Mouse (Mus musculus) embryonic facial prominence, embryonic 12.5 days (tissue): ENCODE data around the gene Gab1. TPM values are rescaled to one million over a fixed set of nuclear protein-coding genes. Genes with fewer than 3 reads are reported as not detected.

Experiments used
- ATAC-seq: fragments of 200-750 bp; cut with Nextera tagmentation; 2 replicates; pipeline ENCODE4 v1.8.0; 2017; ENCODE audit not compliant: insufficient number of reproducible peaks, insufficient read depth, low FRiP score, low TSS enrichment
- H3K27ac ChIP-seq: fragments of 300-500 bp; sonication (generic); 2 replicates; pipeline ENCODE4 v1.5.1; 2016; ENCODE audit warnings: mild to moderate bottlenecking
- H3K27me3 ChIP-seq: fragments of 300-500 bp; sonication (generic); 2 replicates; pipeline ENCODE4 v1.6.1; 2016; ENCODE audit warnings: mild to moderate bottlenecking, moderate library complexity
- H3K36me3 ChIP-seq: fragments of 300-500 bp; sonication (generic); 2 replicates; pipeline ENCODE4 v1.6.1; 2016; ENCODE audit warnings: mild to moderate bottlenecking
- H3K4me1 ChIP-seq: fragments of 300-500 bp; sonication (generic); 2 replicates; pipeline ENCODE4 v1.6.1; 2016
- H3K4me2 ChIP-seq: fragments of 300-500 bp; sonication (generic); replicated peaks from 2 replicates; pipeline ENCODE4 v1.6.1; 2016; ENCODE audit warnings: mild to moderate bottlenecking, moderate library complexity
- H3K4me3 ChIP-seq: fragments of 300-500 bp; sonication (generic); 2 replicates; pipeline ENCODE4 v1.5.1; 2016; ENCODE audit warnings: mild to moderate bottlenecking
- H3K9ac ChIP-seq: fragments of 300-500 bp; sonication (generic); 2 replicates; pipeline ENCODE4 v1.6.1; 2016; ENCODE audit warnings: mild to moderate bottlenecking, moderate library complexity
- H3K9me3 ChIP-seq: fragments of 300-500 bp; sonication (generic); 2 replicates; pipeline ENCODE4 v1.6.1; 2016; ENCODE audit warnings: mild to moderate bottlenecking, moderate library complexity
- WGBS: fragments of 180-500 bp; shearing (Covaris S2); methylation state at CpG from one replicate; pipeline ENCODE4 v1.1.7; 2016; 5-methylcytosine and 5-hydroxymethylcytosine counted together
- polyA plus RNA-seq: library from polyadenylated mRNA; unstranded; fragments of >200 nt; fragmentation: Nextera tagmentation; extraction: Ambion mirVana; gene quantifications from 2 replicates; pipeline ENCODE4 v1.2.1, GENCODE M21; 2016

Gab1 gene
- polyA plus RNA-seq = 24.4 and 26.9 TPM in 2 replicates

DNA sequence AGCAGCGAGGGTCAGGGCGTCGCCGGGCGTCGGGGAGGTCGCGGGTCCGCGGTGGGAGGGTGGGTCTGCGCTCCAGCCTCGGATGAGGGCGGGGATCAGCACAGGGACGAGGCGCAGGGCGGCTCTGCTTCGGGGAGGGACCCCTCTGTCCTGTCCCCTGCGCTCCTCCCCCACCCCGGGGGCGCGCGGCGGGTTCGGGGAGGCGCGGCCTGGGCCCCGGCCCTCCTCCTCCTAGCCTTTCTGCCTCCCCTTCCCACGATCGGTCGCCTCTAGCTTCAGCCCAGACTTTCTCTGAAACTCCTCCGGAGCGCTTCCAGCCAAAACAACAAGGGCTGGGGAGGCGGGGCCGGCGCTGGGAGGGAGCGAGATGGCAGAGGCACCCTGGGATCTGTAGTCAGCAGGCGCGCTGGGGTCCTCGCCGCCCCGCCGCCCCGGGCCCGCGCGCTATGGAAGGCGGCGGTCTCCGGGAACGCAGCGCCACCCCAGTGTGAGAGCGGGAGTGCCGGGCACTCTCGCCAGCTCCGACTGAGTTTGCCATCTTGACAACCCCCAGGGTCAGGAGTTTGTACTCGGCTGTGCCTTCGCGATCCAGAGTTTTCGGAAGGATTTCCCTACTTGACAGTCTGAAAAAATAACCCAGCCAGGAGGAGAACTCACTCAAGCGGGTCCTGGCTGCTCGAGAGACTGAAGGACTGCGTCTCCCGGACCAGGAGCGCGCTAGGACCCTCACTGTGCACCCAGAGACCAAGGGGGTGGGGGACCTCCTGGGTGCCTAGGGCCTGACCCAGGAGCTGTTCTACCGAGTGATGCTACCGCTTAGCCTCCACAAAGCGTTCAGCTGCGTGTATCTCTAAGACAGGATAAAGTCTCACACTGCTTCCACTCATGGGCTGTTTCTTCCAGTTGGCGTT, at the start of gene Gab1:
TSS of gene Gab1 (minus strand) at position 324 of the 911 bp plus-strand sequence.
- Histone ChIP-seq H3K36me3 (no peaks in the 10 kb centered on the region), H3K4me3 (peak within 1 kb of the TSS; percentile 86), H3K27me3 (no peaks in the 10 kb centered on the region), H3K4me2 (peak within 1 kb of the TSS; percentile 69), H3K9me3 (no peaks in the 10 kb centered on the region), H3K27ac (peak within 1 kb of the TSS; percentile 99), H3K4me1 (peaks cover 14% of the 10 kb centered on the region), H3K9ac (peak within 1 kb of the TSS; percentile 82)
- WGBS = 1% methylated on average over 66 of the region's 70 CpGs
- peak; percentile 97 for ATAC-seq

- H3K9me3 ChIP-seq = no peaks in the 10 kb centered on the region
- H3K4me2 ChIP-seq = no peak overlapping the region
- no peaks in the 10 kb centered on the region for H3K36me3 ChIP-seq
- H3K9ac ChIP-seq = no peak overlapping the region
- H3K4me1 ChIP-seq = peaks cover 6% of the 10 kb centered on the region; the same call in 1 of the 2 replicates
- no peak for ATAC-seq
- H3K27ac ChIP-seq = no peak overlapping the region
- H3K4me3 ChIP-seq = no peak overlapping the region
- no peaks in the 10 kb centered on the region for H3K27me3 ChIP-seq
These were observed 48.5 kb upstream of the Gab1 start for GRCm38 (mm10) chr8:80928770-80929169.

- H3K27ac ChIP-seq = no peak overlapping the region
- peaks cover 4% of the 10 kb centered on the region; the same call in 1 of the 2 replicates for H3K4me1 ChIP-seq
- H3K4me2 ChIP-seq = no peak overlapping the region
- H3K9ac ChIP-seq = no peak overlapping the region
- H3K9me3 ChIP-seq = no peaks in the 10 kb centered on the region
- no peak overlapping the region for H3K4me3 ChIP-seq
- no peaks in the 10 kb centered on the region for H3K36me3 ChIP-seq
- ATAC-seq = no peak
- H3K27me3 ChIP-seq = no peaks in the 10 kb centered on the region
- 80% methylated on average over 9 of the region's 9 CpGs for whole genome bisulfite sequencing
These were observed 43.5 kb upstream of the Gab1 start for GRCm38 (mm10) chr8:80923794-80924316.

GRCm38 (mm10) chr8:80922642-80923041, 42.3 kb upstream of the Gab1 start:
- Histone ChIP-seq H3K4me2 (no peak overlapping the region), H3K4me3 (no peak overlapping the region), H3K9ac (no peak overlapping the region), H3K9me3 (no peaks in the 10 kb centered on the region), H3K36me3 (no peaks in the 10 kb centered on the region), H3K27ac (no peak overlapping the region), H3K4me1 (no peaks in the 10 kb centered on the region), H3K27me3 (no peaks in the 10 kb centered on the region)
- peak; percentile 60; the same call in 1 of the 2 replicates for ATAC-seq
- WGBS = 61% methylated on average over 6 of the region's 6 CpGs

DNA sequence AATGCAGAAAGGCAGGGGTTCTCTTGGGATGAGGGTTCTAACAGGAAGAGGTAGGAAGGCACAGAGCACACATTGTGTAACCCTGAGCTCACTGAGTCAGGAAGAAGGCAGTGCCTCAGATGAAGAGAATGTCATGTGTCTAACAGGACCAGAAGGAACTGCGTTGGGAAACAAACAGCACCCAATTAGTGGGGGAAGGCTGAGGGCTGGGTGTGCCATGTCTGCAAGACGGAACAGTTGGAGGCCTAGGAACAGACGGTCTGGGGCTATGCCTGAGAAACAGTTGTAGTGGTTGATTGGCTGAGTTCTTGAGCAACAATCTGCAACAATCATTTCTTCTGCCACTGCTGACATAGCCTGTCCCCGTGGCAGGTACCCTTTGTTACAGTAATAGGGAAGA, 38.8 kb upstream of the Gab1 start:
- H3K27me3 ChIP-seq = no peaks in the 10 kb centered on the region
- no peaks in the 10 kb centered on the region for H3K36me3 ChIP-seq
- no peaks in the 10 kb centered on the region for H3K4me1 ChIP-seq
- no peaks in the 10 kb centered on the region for H3K9me3 ChIP-seq
- no peak for ATAC-seq
- 82% methylated on average over 4 of the region's 4 CpGs for WGBS
- no peak overlapping the region for H3K9ac ChIP-seq
- H3K4me2 ChIP-seq = no peak overlapping the region
- H3K4me3 ChIP-seq = no peak overlapping the region
- no peak overlapping the region for H3K27ac ChIP-seq

GRCm38 (mm10) chr8:80918531-80918930, 38.2 kb upstream of the Gab1 start:
- whole genome bisulfite sequencing = 91% methylated on average over 6 of the region's 6 CpGs
- no peaks in the 10 kb centered on the region for H3K4me1 ChIP-seq
- H3K27me3 ChIP-seq = no peaks in the 10 kb centered on the region
- H3K27ac ChIP-seq = no peak overlapping the region
- H3K9ac ChIP-seq = no peak overlapping the region
- H3K4me2 ChIP-seq = no peak overlapping the region
- H3K36me3 ChIP-seq = no peaks in the 10 kb centered on the region
- no peak for ATAC-seq
- H3K4me3 ChIP-seq = no peak overlapping the region
- H3K9me3 ChIP-seq = no peaks in the 10 kb centered on the region

DNA sequence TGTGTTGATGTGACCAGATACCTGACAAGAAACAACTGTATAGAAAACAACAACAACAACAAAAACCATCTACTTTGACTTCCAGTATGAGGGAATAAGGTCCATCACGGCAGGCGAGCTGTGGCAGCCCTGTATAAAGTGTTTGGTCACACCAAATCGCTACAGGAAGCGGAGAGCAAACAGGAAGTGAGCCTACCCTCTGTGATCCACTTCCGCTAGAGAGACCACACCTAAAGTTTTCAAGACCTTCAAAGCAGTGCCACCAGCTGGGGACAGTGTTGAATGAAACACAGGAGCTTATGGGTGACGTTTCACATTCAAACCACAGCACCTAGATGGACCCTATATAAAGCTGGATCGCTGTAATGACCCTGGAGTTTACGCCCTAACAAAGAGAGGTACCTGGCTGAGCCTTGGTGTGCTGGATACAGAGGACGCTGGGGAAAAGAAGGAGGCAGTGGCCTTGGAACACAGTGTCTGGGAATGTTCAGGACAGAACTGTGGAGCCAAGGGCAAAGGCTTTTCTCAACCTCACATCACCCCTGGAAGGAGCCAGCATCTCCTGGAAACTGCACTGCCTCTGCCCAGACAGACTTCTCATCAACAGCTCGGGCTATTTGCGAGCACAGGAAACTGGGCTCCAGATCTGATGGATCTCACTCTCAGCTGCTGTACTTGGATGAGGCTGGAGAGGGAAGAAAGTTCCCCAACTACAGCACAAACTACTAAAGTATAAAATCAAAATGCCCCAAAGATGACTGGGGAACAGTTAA, 36.3 kb upstream of the Gab1 start:
- no peaks in the 10 kb centered on the region for H3K36me3 ChIP-seq
- no peak overlapping the region for H3K4me2 ChIP-seq
- WGBS = 78% methylated on average over 11 of the region's 11 CpGs
- H3K9me3 ChIP-seq = no peaks in the 10 kb centered on the region
- H3K27me3 ChIP-seq = no peaks in the 10 kb centered on the region
- H3K4me1 ChIP-seq = no peaks in the 10 kb centered on the region
- H3K9ac ChIP-seq = no peak overlapping the region
- no peak for ATAC-seq
- H3K27ac ChIP-seq = no peak overlapping the region
- H3K4me3 ChIP-seq = no peak overlapping the region

- Histone ChIP-seq H3K36me3 (no peaks in the 10 kb centered on the region), H3K27me3 (no peaks in the 10 kb centered on the region), H3K4me3 (no peak overlapping the region), H3K9ac (no peak overlapping the region), H3K4me1 (no peaks in the 10 kb centered on the region), H3K9me3 (no peaks in the 10 kb centered on the region), H3K4me2 (no peak overlapping the region), H3K27ac (no peak overlapping the region; the same call in 1 of the 2 replicates)
- ATAC-seq = no peak
- 91% methylated on average over 1 of the region's 1 CpGs for WGBS
These were observed 32.9 kb upstream of the Gab1 start for GRCm38 (mm10) chr8:80913016-80913748.

GRCm38 (mm10) chr8:80911400-80911799, 31.1 kb upstream of the Gab1 start:
- 73% methylated on average over 5 of the region's 5 CpGs for WGBS
- H3K27ac ChIP-seq = no peak overlapping the region
- no peak overlapping the region for H3K4me3 ChIP-seq
- no peaks in the 10 kb centered on the region for H3K4me1 ChIP-seq
- H3K27me3 ChIP-seq = no peaks in the 10 kb centered on the region
- no peaks in the 10 kb centered on the region for H3K9me3 ChIP-seq
- no peaks in the 10 kb centered on the region for H3K36me3 ChIP-seq
- H3K4me2 ChIP-seq = no peak overlapping the region
- no peak overlapping the region for H3K9ac ChIP-seq
- no peak for ATAC-seq

DNA sequence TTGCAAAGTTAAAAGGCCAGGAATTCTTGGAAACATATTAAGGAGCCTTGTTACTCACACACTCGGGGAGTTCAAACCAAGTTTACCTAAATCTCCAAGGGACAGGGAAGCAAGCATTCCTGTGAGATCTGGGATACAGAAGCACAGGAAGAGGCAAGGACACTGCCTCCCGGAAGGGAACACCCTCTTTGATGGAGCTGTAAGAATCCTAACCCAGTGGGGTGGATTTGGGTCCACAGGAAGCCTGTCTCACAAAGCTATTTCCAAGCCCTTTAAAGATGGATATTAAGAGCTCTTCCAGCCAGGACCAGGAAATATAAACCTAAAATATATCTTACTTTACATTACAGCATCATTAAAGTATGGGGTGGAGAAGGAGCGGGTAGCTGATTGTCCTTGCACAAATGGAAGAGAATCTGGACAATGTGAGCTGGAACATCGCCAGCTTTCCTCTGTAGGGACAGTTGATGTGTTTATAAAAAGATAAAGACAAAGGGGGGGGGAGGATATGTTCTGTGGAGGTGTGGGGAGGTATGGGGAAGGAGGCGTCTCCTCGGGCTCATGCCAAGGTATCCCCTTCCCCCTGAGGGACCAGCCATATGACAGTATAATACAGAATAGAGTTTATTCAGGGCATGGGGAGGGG, 28.1 kb upstream of the Gab1 start:
- ATAC-seq = no peak
- no peaks in the 10 kb centered on the region for H3K4me1 ChIP-seq
- no peak overlapping the region for H3K4me2 ChIP-seq
- H3K36me3 ChIP-seq = no peaks in the 10 kb centered on the region
- no peaks in the 10 kb centered on the region for H3K9me3 ChIP-seq
- no peak overlapping the region for H3K4me3 ChIP-seq
- no peaks in the 10 kb centered on the region; the same call in 1 of the 2 replicates for H3K27me3 ChIP-seq
- H3K9ac ChIP-seq = no peak overlapping the region
- 68% methylated on average over 6 of the region's 6 CpGs for WGBS
- H3K27ac ChIP-seq = no peak overlapping the region

DNA sequence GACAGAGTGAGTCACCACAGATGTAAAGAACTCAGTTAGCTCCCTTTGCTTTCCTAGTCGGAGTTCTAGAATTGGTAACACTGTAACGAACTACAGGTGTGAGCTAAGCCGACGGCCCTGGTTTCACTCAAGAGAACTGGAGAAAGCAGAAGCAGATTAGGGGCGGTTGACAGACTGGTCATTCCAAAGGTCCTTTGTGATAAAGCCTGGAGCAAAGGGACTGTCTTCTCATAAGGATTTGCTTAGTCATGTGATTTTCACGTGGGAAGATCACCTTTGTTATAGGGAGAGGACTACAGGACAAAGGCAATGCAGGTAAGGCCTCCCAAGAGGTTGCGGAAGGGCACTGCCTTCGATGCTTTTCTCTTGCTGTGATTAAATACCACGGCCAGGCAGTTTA, 22.0 kb upstream of the Gab1 start:
- no peaks in the 10 kb centered on the region for H3K36me3 ChIP-seq
- WGBS = 58% methylated on average over 9 of the region's 9 CpGs
- no peaks in the 10 kb centered on the region for H3K9me3 ChIP-seq
- no peak overlapping the region for H3K4me3 ChIP-seq
- H3K27me3 ChIP-seq = no peaks in the 10 kb centered on the region; the same call in 1 of the 2 replicates
- no peak for ATAC-seq
- no peak overlapping the region for H3K9ac ChIP-seq
- no peak overlapping the region for H3K27ac ChIP-seq
- no peaks in the 10 kb centered on the region for H3K4me1 ChIP-seq
- no peak overlapping the region for H3K4me2 ChIP-seq
